Mouse (Mus musculus) ovary, postnatal 10 days (tissue): Measurements from ENCODE around the gene Ubtf.
"Not testable (repeated sequence)": the region's sequence is repeated elsewhere in the genome, so short reads cannot be mapped to it uniquely, and the experiment has no call there.

Source experiments
- DNase-seq: peaks from one replicate; pipeline ENCODE4 v3.0.0; 2022; ENCODE audit warnings: low spot score

Gene Ubtf

GRCm38 (mm10) chr11:102294887-102295597, 24.5 kb downstream of the Ubtf start:
- DNase-seq: no peak

- DNase-seq: no peak
Measured at GRCm38 (mm10) chr11:102294416-102294815, 25.1 kb downstream of the Ubtf start.

GRCm38 (mm10) chr11:102293971-102294370, 25.6 kb downstream of the Ubtf start:
- no peak for DNase-seq

- no peak for DNase-seq
Measured at GRCm38 (mm10) chr11:102291051-102291535, 28.4 kb downstream of the Ubtf start.

- DNase-seq: no peak
Measured at GRCm38 (mm10) chr11:102290141-102290540, 29.4 kb downstream of the Ubtf start.

GRCm38 (mm10) chr11:102289511-102290100, 29.9 kb downstream of the Ubtf start:
- no peak for DNase-seq

GRCm38 (mm10) chr11:102288913-102289312, 30.6 kb downstream of the Ubtf start:
- DNase-seq: no peak

- no peak for DNase-seq
Measured at GRCm38 (mm10) chr11:102288027-102288804, 31.3 kb downstream of the Ubtf start.

- DNase-seq: no peak
Measured at GRCm38 (mm10) chr11:102287485-102287884, 32.1 kb downstream of the Ubtf start.

GRCm38 (mm10) chr11:102285095-102285834, 34.3 kb downstream of the Ubtf start:
- no peak for DNase-seq

GRCm38 (mm10) chr11:102284501-102285094, 34.9 kb downstream of the Ubtf start, which contains the start of gene Tmub2:
Gene Tmub2, plus strand, starts transcription at chr11:102284931.
- DNase-seq: peak; percentile 88

- DNase-seq: no peak
Measured at GRCm38 (mm10) chr11:102283922-102284321, 35.6 kb downstream of the Ubtf start.

- DNase-seq: not testable (repeated sequence)
Measured at GRCm38 (mm10) chr11:102280267-102280666, 39.3 kb downstream of the Ubtf start.

- DNase-seq: no peak
Measured at GRCm38 (mm10) chr11:102279595-102279994, 39.9 kb downstream of the Ubtf start.

GRCm38 (mm10) chr11:102277754-102278153, 41.8 kb downstream of the Ubtf start:
- DNase-seq: no peak

GRCm38 (mm10) chr11:102276411-102276915, 43.1 kb downstream of the Ubtf start:
- DNase-seq: no peak

- DNase-seq: no peak
Measured at GRCm38 (mm10) chr11:102268520-102269244, 50.9 kb downstream of the Ubtf start, which contains the start of gene Asb16. Gene Asb16, plus strand, starts transcription at chr11:102268743.

- no peak for DNase-seq
Measured at GRCm38 (mm10) chr11:102267480-102267879, 52.1 kb downstream of the Ubtf start.

GRCm38 (mm10) chr11:102266631-102267355, 52.7 kb downstream of the Ubtf start:
- DNase-seq: no peak

GRCm38 (mm10) chr11:102265816-102266215, 53.7 kb downstream of the Ubtf start:
- DNase-seq: no peak
